Mouse (Mus musculus): ENCODE results near the gene Tmem120b. TPM values are rescaled to one million over a fixed set of nuclear protein-coding genes. Genes with fewer than 3 reads are reported as not detected.

The Tmem120b gene
- polyA plus RNA-seq, 1 experiment from 2014 or later, result 9.3 TPM

DNA sequence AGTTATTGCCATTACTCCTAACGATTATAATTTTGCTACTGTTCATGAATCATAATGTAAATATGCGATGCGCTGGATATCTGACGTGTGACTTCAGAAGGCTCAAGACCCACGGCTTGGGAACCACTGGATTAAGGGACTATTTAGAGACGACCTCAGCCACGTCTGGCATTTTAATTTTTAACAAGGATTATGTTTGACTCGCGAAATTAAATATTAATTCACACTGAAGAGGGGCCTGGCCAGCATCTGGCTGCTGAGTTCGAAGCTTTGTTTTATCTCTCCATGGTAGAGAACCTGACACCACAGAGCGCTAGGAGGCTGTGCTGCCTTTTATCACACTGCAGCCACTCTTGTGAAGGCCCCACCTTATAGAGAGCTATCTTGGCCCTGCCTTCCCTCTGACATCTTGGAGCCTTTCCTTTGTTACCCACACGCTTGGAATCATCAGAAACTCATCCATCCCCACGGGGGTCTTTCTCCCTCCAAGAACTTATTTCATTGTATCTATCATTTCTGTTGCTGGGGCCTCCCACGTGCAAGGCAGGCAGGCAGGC lies 24.9 kb downstream of the Tmem120b start:
- Histone ChIP-seq H3K27ac (ENCODE audit: low read depth, low read length) (no peak overlapping the region), H3K4me1 (replicated peaks; ENCODE audit: control insufficient read depth, insufficient read depth, low read length) (no peaks in the 10 kb centered on the region), H3K4me2 (ENCODE audit: low read depth, low read length, severe bottlenecking) (no peak overlapping the region), H3K36me3 (ENCODE audit: control insufficient read depth, insufficient read depth, low read length) (no peaks in the 10 kb centered on the region), H3K9ac (ENCODE audit: low read length) (no peak overlapping the region), H3K4me3 (ENCODE audit: low read depth, low read length) (no peak overlapping the region), H3K27me3 (ENCODE audit: control insufficient read depth, insufficient read depth, low read length) (no peaks in the 10 kb centered on the region), H3K9me3 (ENCODE audit: control insufficient read depth, low read length) (no peaks in the 10 kb centered on the region)
- 85% methylated on average over 14 of the region's 14 CpGs for WGBS
- DNase-seq (ENCODE audit: low spot score), result no peak
- no peak for ATAC-seq (replicated peaks; ENCODE audit: low FRiP score)

- ATAC-seq (replicated peaks; ENCODE audit: low FRiP score) (no peak), DNase-seq (ENCODE audit: low spot score) (no peak)
- no peak overlapping the region for H3K4me2 ChIP-seq (ENCODE audit: low read depth, low read length, severe bottlenecking)
- no peaks in the 10 kb centered on the region for H3K36me3 ChIP-seq (ENCODE audit: control insufficient read depth, insufficient read depth, low read length)
- no peaks in the 10 kb centered on the region for H3K9me3 ChIP-seq (ENCODE audit: control insufficient read depth, low read length)
- no peaks in the 10 kb centered on the region for H3K4me1 ChIP-seq (replicated peaks; ENCODE audit: control insufficient read depth, insufficient read depth, low read length)
- H3K9ac ChIP-seq (ENCODE audit: low read length), result no peak overlapping the region
- no peak overlapping the region for H3K4me3 ChIP-seq (ENCODE audit: low read depth, low read length)
- H3K27me3 ChIP-seq (ENCODE audit: control insufficient read depth, insufficient read depth, low read length), result no peaks in the 10 kb centered on the region
- H3K27ac ChIP-seq (ENCODE audit: low read depth, low read length), result no peak overlapping the region
- 87% methylated on average over 25 of the region's 25 CpGs for WGBS
Observed at GRCm38 (mm10) chr5:123094238-123094991, 26.2 kb downstream of the Tmem120b start.

- no peak overlapping the region for H3K9ac ChIP-seq (ENCODE audit: low read length)
- 93% methylated on average over 8 of the region's 8 CpGs for WGBS
- H3K27ac ChIP-seq (ENCODE audit: low read depth, low read length), result no peak overlapping the region
- DNase-seq (ENCODE audit: low spot score) (no peak), ATAC-seq (replicated peaks; ENCODE audit: low FRiP score) (no peak)
- H3K4me3 ChIP-seq (ENCODE audit: low read depth, low read length), result no peak overlapping the region
- H3K36me3 ChIP-seq (ENCODE audit: control insufficient read depth, insufficient read depth, low read length), result no peaks in the 10 kb centered on the region
- H3K27me3 ChIP-seq (ENCODE audit: control insufficient read depth, insufficient read depth, low read length), result no peaks in the 10 kb centered on the region
- no peak overlapping the region for H3K4me2 ChIP-seq (ENCODE audit: low read depth, low read length, severe bottlenecking)
- H3K4me1 ChIP-seq (replicated peaks; ENCODE audit: control insufficient read depth, insufficient read depth, low read length), result no peaks in the 10 kb centered on the region
- no peaks in the 10 kb centered on the region for H3K9me3 ChIP-seq (ENCODE audit: control insufficient read depth, low read length)
Observed at GRCm38 (mm10) chr5:123096299-123096698, 28.1 kb downstream of the Tmem120b start.

- DNase-seq (ENCODE audit: low spot score) (no peak), ATAC-seq (replicated peaks; ENCODE audit: low FRiP score) (no peak)
- H3K9ac ChIP-seq (ENCODE audit: low read length), result no peak overlapping the region
- H3K9me3 ChIP-seq (ENCODE audit: control insufficient read depth, low read length), result no peaks in the 10 kb centered on the region
- H3K4me2 ChIP-seq (ENCODE audit: low read depth, low read length, severe bottlenecking), result no peak overlapping the region
- H3K27ac ChIP-seq (ENCODE audit: low read depth, low read length), result no peak overlapping the region
- no peaks in the 10 kb centered on the region for H3K27me3 ChIP-seq (ENCODE audit: control insufficient read depth, insufficient read depth, low read length)
- H3K4me3 ChIP-seq (ENCODE audit: low read depth, low read length), result no peak overlapping the region
- no peaks in the 10 kb centered on the region for H3K4me1 ChIP-seq (replicated peaks; ENCODE audit: control insufficient read depth, insufficient read depth, low read length)
- WGBS, result 82% methylated on average over 2 of the region's 2 CpGs
- no peaks in the 10 kb centered on the region for H3K36me3 ChIP-seq (ENCODE audit: control insufficient read depth, insufficient read depth, low read length)
Observed at GRCm38 (mm10) chr5:123098487-123098886, 30.3 kb downstream of the Tmem120b start.

DNA sequence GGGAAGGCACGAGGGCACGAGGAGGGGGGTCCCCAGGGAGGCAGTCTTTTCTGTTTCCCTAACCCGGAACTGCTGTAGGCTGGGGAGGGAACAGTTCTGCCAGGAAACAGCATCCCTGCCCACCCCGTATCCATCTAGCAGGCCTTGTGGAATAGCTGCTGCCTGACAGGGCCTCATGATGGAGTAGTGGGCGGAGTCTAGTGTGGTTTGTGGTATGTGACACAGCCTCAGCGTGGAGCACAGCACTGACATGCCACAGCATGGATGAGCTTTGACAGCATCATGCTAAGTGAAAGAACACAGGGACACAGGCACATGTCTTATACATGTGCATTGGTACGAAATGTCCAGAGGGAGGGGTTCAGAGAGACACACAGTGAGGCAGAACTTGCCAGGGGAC lies 34.2 kb downstream of the Tmem120b start:
- Histone ChIP-seq H3K9me3 (ENCODE audit: control insufficient read depth, low read length) (no peaks in the 10 kb centered on the region), H3K4me2 (ENCODE audit: low read depth, low read length, severe bottlenecking) (no peak overlapping the region), H3K4me3 (ENCODE audit: low read depth, low read length) (no peak overlapping the region), H3K4me1 (replicated peaks; ENCODE audit: control insufficient read depth, insufficient read depth, low read length) (no peaks in the 10 kb centered on the region), H3K9ac (ENCODE audit: low read length) (no peak overlapping the region), H3K36me3 (ENCODE audit: control insufficient read depth, insufficient read depth, low read length) (no peaks in the 10 kb centered on the region), H3K27me3 (ENCODE audit: control insufficient read depth, insufficient read depth, low read length) (no peaks in the 10 kb centered on the region), H3K27ac (ENCODE audit: low read depth, low read length) (no peak overlapping the region)
- DNase-seq (ENCODE audit: low spot score) (no peak), ATAC-seq (replicated peaks; ENCODE audit: low FRiP score) (no peak)
- 84% methylated on average over 7 of the region's 7 CpGs for WGBS

DNA sequence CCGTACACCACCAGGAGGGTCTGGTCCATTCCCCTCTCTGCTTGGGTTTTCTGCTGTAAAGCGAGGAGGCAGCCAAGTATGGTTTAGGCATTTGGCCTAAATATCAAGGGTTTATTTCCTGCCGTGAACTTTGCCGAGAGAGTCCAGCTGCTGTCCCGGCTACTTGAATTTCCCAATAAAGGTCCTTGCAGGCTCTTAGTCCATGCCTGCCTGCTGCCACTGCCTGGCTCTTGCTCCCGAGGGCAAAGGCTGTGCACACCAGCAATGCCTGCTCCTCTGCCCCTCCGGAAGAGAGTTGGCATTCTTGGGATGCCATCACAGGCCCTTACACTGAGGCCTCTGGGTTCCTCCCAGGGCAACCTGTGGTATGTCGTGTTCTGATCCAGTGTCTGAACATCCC lies 35.3 kb downstream of the Tmem120b start:
- no peak overlapping the region for H3K9ac ChIP-seq (ENCODE audit: low read length)
- 88% methylated on average over 8 of the region's 8 CpGs for WGBS
- ATAC-seq (replicated peaks; ENCODE audit: low FRiP score) (no peak), DNase-seq (ENCODE audit: low spot score) (no peak)
- no peak overlapping the region for H3K27ac ChIP-seq (ENCODE audit: low read depth, low read length)
- H3K4me3 ChIP-seq (ENCODE audit: low read depth, low read length), result no peak overlapping the region
- H3K36me3 ChIP-seq (ENCODE audit: control insufficient read depth, insufficient read depth, low read length), result no peaks in the 10 kb centered on the region
- no peaks in the 10 kb centered on the region for H3K27me3 ChIP-seq (ENCODE audit: control insufficient read depth, insufficient read depth, low read length)
- H3K4me2 ChIP-seq (ENCODE audit: low read depth, low read length, severe bottlenecking), result no peak overlapping the region
- no peaks in the 10 kb centered on the region for H3K4me1 ChIP-seq (replicated peaks; ENCODE audit: control insufficient read depth, insufficient read depth, low read length)
- H3K9me3 ChIP-seq (ENCODE audit: control insufficient read depth, low read length), result no peaks in the 10 kb centered on the region

GRCm38 (mm10) chr5:123104769-123105168 lies 36.6 kb downstream of the Tmem120b start:
- WGBS, result 85% methylated on average over 6 of the region's 6 CpGs
- H3K27me3 ChIP-seq (ENCODE audit: control insufficient read depth, insufficient read depth, low read length), result no peaks in the 10 kb centered on the region
- H3K36me3 ChIP-seq (ENCODE audit: control insufficient read depth, insufficient read depth, low read length), result no peaks in the 10 kb centered on the region
- no peak for ATAC-seq (replicated peaks; ENCODE audit: low FRiP score)
- no peak overlapping the region for H3K4me3 ChIP-seq (ENCODE audit: low read depth, low read length)
- H3K9ac ChIP-seq (ENCODE audit: low read length), result no peak overlapping the region
- H3K4me2 ChIP-seq (ENCODE audit: low read depth, low read length, severe bottlenecking), result no peak overlapping the region
- no peak overlapping the region for H3K27ac ChIP-seq (ENCODE audit: low read depth, low read length)
- H3K9me3 ChIP-seq (ENCODE audit: control insufficient read depth, low read length), result no peaks in the 10 kb centered on the region
- H3K4me1 ChIP-seq (replicated peaks; ENCODE audit: control insufficient read depth, insufficient read depth, low read length), result peaks cover 3% of the 10 kb centered on the region; the same call in 1 of the 2 replicates
- no peak for DNase-seq (ENCODE audit: low spot score)

DNA sequence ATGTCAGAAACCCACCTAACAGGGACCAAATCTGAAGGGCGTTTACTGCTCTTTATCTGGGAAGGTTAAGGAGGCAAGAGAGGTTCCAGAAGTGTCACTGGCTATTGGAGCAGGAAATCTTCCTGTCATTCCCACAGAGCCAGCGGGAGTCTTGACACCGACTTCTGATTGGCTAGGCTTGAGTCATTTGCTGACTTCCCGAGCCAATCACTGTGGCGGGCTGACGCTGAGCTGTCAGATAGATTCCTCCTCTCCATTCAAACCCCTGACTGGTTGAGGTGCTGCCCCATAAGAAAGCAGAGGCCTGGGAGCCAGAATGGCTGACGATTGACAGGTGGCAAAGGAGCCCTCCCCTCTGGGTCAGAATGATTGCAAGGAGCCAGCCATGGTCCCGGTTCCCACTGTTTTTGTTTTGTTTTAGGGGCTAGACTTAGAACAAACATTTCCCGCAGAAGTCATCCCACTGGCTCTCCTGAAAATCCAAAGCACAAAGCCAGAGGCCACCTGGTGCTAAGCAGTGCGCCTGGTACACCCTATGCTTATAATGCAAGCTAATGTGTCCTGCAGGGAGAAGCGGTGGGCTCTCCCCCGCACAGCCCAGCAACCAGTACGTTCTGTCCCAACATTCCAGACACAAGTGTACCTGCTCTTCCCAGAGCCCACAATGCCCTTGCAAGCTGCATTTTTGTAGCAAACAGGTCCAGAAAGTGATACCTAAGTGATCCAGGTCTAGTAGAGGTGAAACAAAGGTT lies 41.4 kb downstream of the Tmem120b start:
- H3K27ac ChIP-seq (ENCODE audit: low read depth, low read length), result 0 out of 2 replicates have a peak overlapping the region, but pooled peaks have one; percentile 25
- H3K4me2 ChIP-seq (ENCODE audit: low read depth, low read length, severe bottlenecking), result 0 out of 2 replicates have a peak overlapping the region, but pooled peaks have one; percentile 11
- H3K4me3 ChIP-seq (ENCODE audit: low read depth, low read length), result no peak overlapping the region
- ATAC-seq (replicated peaks; ENCODE audit: low FRiP score), result 0 out of 2 replicates have a peak, but pooled peaks have one; percentile 56
- H3K4me1 ChIP-seq (replicated peaks; ENCODE audit: control insufficient read depth, insufficient read depth, low read length), result peaks cover 7% of the 10 kb centered on the region
- H3K36me3 ChIP-seq (ENCODE audit: control insufficient read depth, insufficient read depth, low read length), result no peaks in the 10 kb centered on the region
- no peak for DNase-seq (ENCODE audit: low spot score)
- H3K27me3 ChIP-seq (ENCODE audit: control insufficient read depth, insufficient read depth, low read length), result no peaks in the 10 kb centered on the region
- no peaks in the 10 kb centered on the region for H3K9me3 ChIP-seq (ENCODE audit: control insufficient read depth, low read length)
- 31% methylated on average over 13 of the region's 13 CpGs for WGBS
- H3K9ac ChIP-seq (ENCODE audit: low read length), result no peak overlapping the region
